Mouse (Mus musculus) lung, postnatal 0 days (tissue): Measurements from ENCODE around the gene Npas3. TPM values are rescaled to one million over a fixed set of nuclear protein-coding genes. Genes with fewer than 3 reads are reported as not detected.

Experiments used
- ATAC-seq: fragments of 200-750 bp; cut with Nextera tagmentation; 2 replicates; pipeline ENCODE4 v1.8.0; 2017; ENCODE audit warnings: moderate library complexity
- DNase-seq: peaks from one replicate; pipeline ENCODE4 v3.0.0-alpha.2; 2016; ENCODE audit warnings: low spot score
- H3K27ac ChIP-seq: fragments of 300-500 bp; sonication (generic); 2 replicates; pipeline ENCODE4 v1.5.1; 2014; ENCODE audit warnings: antibody characterized with exemption, mild to moderate bottlenecking, low read length, mixed read lengths
- H3K27me3 ChIP-seq: fragments of 300-500 bp; sonication (generic); replicated peaks from 2 replicates; pipeline ENCODE4 v1.6.1; 2014; ENCODE audit warnings: low read length, mixed read lengths; ENCODE audit not compliant: insufficient read depth
- H3K36me3 ChIP-seq: fragments of 300-500 bp; sonication (generic); 2 replicates; pipeline ENCODE4 v1.6.1; 2014; ENCODE audit warnings: low read length, mixed read lengths; ENCODE audit not compliant: insufficient read depth
- H3K4me1 ChIP-seq: fragments of 300-500 bp; sonication (generic); 2 replicates; pipeline ENCODE4 v1.6.1; 2014; ENCODE audit warnings: antibody characterized with exemption, low read depth, low read length, mixed read lengths; ENCODE audit not compliant: insufficient read depth
- H3K4me2 ChIP-seq: fragments of 300-500 bp; sonication (generic); replicated peaks from 2 replicates; pipeline ENCODE4 v1.6.1; 2014; ENCODE audit warnings: low read depth, mild to moderate bottlenecking, low read length, moderate library complexity, mixed read lengths
- H3K4me3 ChIP-seq: fragments of 300-500 bp; sonication (generic); 2 replicates; pipeline ENCODE4 v1.5.1; 2014; ENCODE audit warnings: low read depth, low read length
- H3K9ac ChIP-seq: fragments of 300-500 bp; sonication (generic); replicated peaks from 2 replicates; pipeline ENCODE4 v1.6.1; 2014; ENCODE audit warnings: low read depth, mild to moderate bottlenecking
- H3K9me3 ChIP-seq: fragments of 300-500 bp; sonication (generic); 2 replicates; pipeline ENCODE4 v1.6.1; 2016; ENCODE audit warnings: low read length, mixed read lengths
- CTCF ChIP-seq: IDR thresholded peaks from 2 replicates; pipeline ENCODE4 v1.5.1; 2016; ENCODE audit warnings: antibody characterized with exemption, mild to moderate bottlenecking
- EP300 ChIP-seq: IDR thresholded peaks from 2 replicates; pipeline ENCODE4 v1.6.1; 2016; ENCODE audit warnings: antibody characterized with exemption, mild to moderate bottlenecking, control low read depth
- WGBS: fragments of 180-500 bp; shearing (Covaris S2); extraction: QIAGEN DNeasy Blood & Tissue Kit; methylation state at CpG from one replicate; pipeline ENCODE4 v1.1.7; 2014; 5-methylcytosine and 5-hydroxymethylcytosine counted together
- polyA plus RNA-seq: library from polyadenylated mRNA; unstranded; fragments of >200 nt; fragmentation: Nextera tagmentation; extraction: Ambion mirVana; gene quantifications from 2 replicates; pipeline ENCODE4 v1.2.1, GENCODE M21; 2015

Npas3 gene
- polyA plus RNA-seq, 1 experiment from 2014 or later = 0.17 TPM

DNA sequence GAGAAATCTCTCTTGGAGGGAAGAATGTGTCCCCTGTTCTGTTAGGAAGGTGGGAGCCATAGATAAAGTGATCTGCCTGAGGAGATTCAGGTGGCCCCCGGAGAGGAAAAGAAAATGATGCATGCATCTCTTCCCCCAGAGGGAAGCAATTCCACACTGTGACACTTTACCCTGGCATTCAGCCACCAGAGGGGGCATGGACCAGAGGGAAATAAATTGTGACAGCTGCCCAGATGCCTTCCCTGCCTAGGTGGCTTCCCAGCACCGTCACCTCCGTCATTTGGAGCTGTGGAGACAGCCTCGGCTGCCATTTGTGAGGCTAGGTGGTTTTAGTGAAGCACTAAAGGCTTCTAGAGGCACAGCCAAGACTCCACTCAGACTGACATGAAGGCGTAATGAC lies 498.2 kb downstream of the Npas3 start:
- no peak overlapping the region for H3K9ac ChIP-seq
- H3K27ac ChIP-seq = no peak overlapping the region
- ATAC-seq (no peak), DNase-seq (no peak)
- no peak overlapping the region for H3K4me2 ChIP-seq
- H3K4me1 ChIP-seq = no peaks in the 10 kb centered on the region
- no peaks in the 10 kb centered on the region for H3K27me3 ChIP-seq
- H3K4me3 ChIP-seq = no peak overlapping the region
- no peaks in the 10 kb centered on the region for H3K36me3 ChIP-seq
- WGBS = 43% methylated on average over 5 of the region's 5 CpGs
- H3K9me3 ChIP-seq = no peaks in the 10 kb centered on the region
- TF ChIP-seq EP300 = no peak
- TF ChIP-seq CTCF = peak; percentile 58

- no peak for ATAC-seq
- 74% methylated on average over 4 of the region's 4 CpGs for WGBS
These were observed 500.9 kb downstream of the Npas3 start for GRCm38 (mm10) chr12:53749375-53749774.

GRCm38 (mm10) chr12:53752281-53753072 lies 504.0 kb downstream of the Npas3 start:
- 67% methylated on average over 13 of the region's 13 CpGs for WGBS
- no peak overlapping the region for H3K4me2 ChIP-seq

More at GRCm38 (mm10) chr12:53749375-53749774, 500.9 kb downstream of the Npas3 start:
- Histone ChIP-seq H3K27ac (no peak overlapping the region), H3K9ac (no peak overlapping the region), H3K4me2 (no peak overlapping the region), H3K4me1 (no peaks in the 10 kb centered on the region), H3K36me3 (no peaks in the 10 kb centered on the region), H3K4me3 (no peak overlapping the region), H3K9me3 (no peaks in the 10 kb centered on the region), H3K27me3 (no peaks in the 10 kb centered on the region)
- TF ChIP-seq EP300 = no peak
- TF ChIP-seq CTCF = no peak
- no peak for DNase-seq

DNA sequence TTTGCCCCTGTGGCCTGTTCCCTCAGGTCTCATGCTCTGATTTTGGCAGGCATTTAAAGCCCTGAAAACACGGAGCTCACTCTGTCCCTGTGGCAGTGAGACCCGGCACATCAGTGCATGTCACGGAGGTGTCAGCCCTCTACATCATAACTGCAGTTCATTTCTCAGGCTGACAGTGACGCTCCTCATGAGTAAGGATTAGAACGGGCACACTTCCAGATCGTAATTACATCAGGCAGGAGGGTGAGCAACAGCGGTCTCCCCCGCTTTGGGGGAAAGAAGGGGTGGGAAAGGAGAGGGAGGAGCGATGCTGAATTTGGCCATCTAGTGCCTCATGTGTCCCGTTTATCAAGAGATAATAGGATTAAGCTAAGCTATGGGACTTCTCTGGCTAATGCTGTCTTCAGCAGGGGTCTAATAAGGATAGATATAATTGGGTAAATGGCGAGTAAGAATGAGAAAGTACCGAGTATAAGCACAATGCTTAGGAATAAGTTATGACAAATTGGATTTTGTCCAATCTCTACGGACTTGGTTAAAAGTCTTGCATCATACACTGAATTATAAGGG lies 505.0 kb downstream of the Npas3 start:
- Histone ChIP-seq H3K9ac (no peak overlapping the region), H3K27ac (no peak overlapping the region), H3K36me3 (no peaks in the 10 kb centered on the region), H3K4me3 (no peak overlapping the region), H3K9me3 (no peaks in the 10 kb centered on the region), H3K27me3 (no peaks in the 10 kb centered on the region), H3K4me2 (no peak overlapping the region), H3K4me1 (no peaks in the 10 kb centered on the region)
- TF ChIP-seq EP300 (no peak), CTCF (no peak)
- DNase-seq (no peak), ATAC-seq (no peak)
- 49% methylated on average over 13 of the region's 13 CpGs for WGBS

More at GRCm38 (mm10) chr12:53752281-53753072, 504.0 kb downstream of the Npas3 start:
- Histone ChIP-seq H3K27me3 (no peaks in the 10 kb centered on the region), H3K9me3 (no peaks in the 10 kb centered on the region), H3K4me3 (no peak overlapping the region), H3K4me1 (no peaks in the 10 kb centered on the region), H3K9ac (no peak overlapping the region), H3K27ac (no peak overlapping the region), H3K36me3 (no peaks in the 10 kb centered on the region)
- ATAC-seq (no peak), DNase-seq (peak; percentile 5)
- TF ChIP-seq EP300 (no peak), CTCF (no peak)

GRCm38 (mm10) chr12:53754236-53754635 lies 505.8 kb downstream of the Npas3 start:
- 12% methylated on average over 7 of the region's 7 CpGs for WGBS

GRCm38 (mm10) chr12:53757631-53758030 lies 509.2 kb downstream of the Npas3 start:
- TF ChIP-seq EP300 (no peak), CTCF (no peak)
- no peak for DNase-seq
- Histone ChIP-seq H3K4me2 (no peak overlapping the region), H3K27me3 (no peaks in the 10 kb centered on the region), H3K9me3 (no peaks in the 10 kb centered on the region), H3K9ac (no peak overlapping the region), H3K27ac (no peak overlapping the region), H3K4me1 (no peaks in the 10 kb centered on the region), H3K4me3 (no peak overlapping the region), H3K36me3 (no peaks in the 10 kb centered on the region)
- ATAC-seq = no peak
- WGBS = 55% methylated on average over 6 of the region's 6 CpGs

More at GRCm38 (mm10) chr12:53754236-53754635, 505.8 kb downstream of the Npas3 start:
- Histone ChIP-seq H3K36me3 (no peaks in the 10 kb centered on the region), H3K9me3 (no peaks in the 10 kb centered on the region), H3K4me2 (no peak overlapping the region), H3K27ac (no peak overlapping the region), H3K27me3 (no peaks in the 10 kb centered on the region), H3K9ac (no peak overlapping the region), H3K4me1 (no peaks in the 10 kb centered on the region), H3K4me3 (no peak overlapping the region)
- DNase-seq = no peak
- TF ChIP-seq CTCF (no peak), EP300 (no peak)
- ATAC-seq = no peak
